Mouse (Mus musculus) gastrocnemius, adult 2 months (tissue): ENCODE data around the gene Klc1. TPM values are rescaled to one million over a fixed set of nuclear protein-coding genes. Genes with fewer than 3 reads are reported as not detected.

Experiments used
- DNase-seq: peaks from one replicate; pipeline ENCODE4 v3.0.0; 2022
- H3K27ac ChIP-seq: fragments of 200-600 bp; 2 replicates; pipeline ENCODE4 v1.8.1; 2022; ENCODE audit warnings: mild to moderate bottlenecking
- H3K4me3 ChIP-seq: fragments of 200-600 bp; 2 replicates; pipeline ENCODE4 v1.8.1; 2022; ENCODE audit warnings: mild to moderate bottlenecking, moderate library complexity
- CTCF ChIP-seq: fragments of 200-600 bp; IDR thresholded peaks from 2 replicates; pipeline ENCODE4 v1.8.1; 2022; ENCODE audit warnings: antibody characterized with exemption, mild to moderate bottlenecking, moderate library complexity
- intact Hi-C: fragments of 180-260 bp; cut with DNase I; formaldehyde crosslinking; loops from one replicate; pipeline ENCODE4 v1.15.1; 2025
- total RNA-seq, 2 experiments: library from RNA; stranded (reverse); gene quantifications; 2 replicates each; pipeline ENCODE4 v1.2.3; 2021

Gene Klc1
- total RNA-seq, 2 experiments from 2014 or later, result 61.5 to 75.9 TPM

- DNase-seq, result no peak
- no peak for TF ChIP-seq CTCF
- Histone ChIP-seq H3K27ac (peak overlapping the region; percentile 41), H3K4me3 (no peak overlapping the region)
- intact Hi-C loops, result no loop called here
These were observed 7.9 kb downstream of the Klc1 start for GRCm38 (mm10) chr12:111766313-111767236.

- intact Hi-C loops, result no loop called here
- Histone ChIP-seq H3K4me3 (no peak overlapping the region), H3K27ac (peak overlapping the region; percentile 43; the same call in 1 of the 2 replicates)
- DNase-seq, result no peak
- TF ChIP-seq CTCF, result no peak
These were observed 9.8 kb downstream of the Klc1 start for GRCm38 (mm10) chr12:111768322-111768928.

GRCm38 (mm10) chr12:111769306-111769705, 10.7 kb downstream of the Klc1 start:
- peak; percentile 75 for DNase-seq
- intact Hi-C loops, result no loop called here
- peak; percentile 43 for TF ChIP-seq CTCF

GRCm38 (mm10) chr12:111769816-111770577, 11.3 kb downstream of the Klc1 start:
- intact Hi-C loops, result no loop called here
- TF ChIP-seq CTCF, result no peak
- Histone ChIP-seq H3K27ac (peak overlapping the region; percentile 62), H3K4me3 (peak overlapping the region; percentile 9; the same call in 1 of the 2 replicates)
- DNase-seq, result no peak

More at GRCm38 (mm10) chr12:111769306-111769705, 10.7 kb downstream of the Klc1 start:
- peak overlapping the region; percentile 9; the same call in 1 of the 2 replicates for H3K4me3 ChIP-seq
- peak overlapping the region; percentile 62 for H3K27ac ChIP-seq

- intact Hi-C loops, result no loop called here
- no peak for TF ChIP-seq CTCF
- no peak for DNase-seq
- Histone ChIP-seq H3K4me3 (no peak overlapping the region), H3K27ac (peak overlapping the region; percentile 38; the same call in 1 of the 2 replicates)
These were observed 12.0 kb downstream of the Klc1 start for GRCm38 (mm10) chr12:111770651-111771050.

- no peak overlapping the region for H3K27ac ChIP-seq
- intact Hi-C loops, result no loop called here
- no peak for DNase-seq
- no peak overlapping the region for H3K4me3 ChIP-seq
- TF ChIP-seq CTCF, result no peak
These were observed 15.5 kb downstream of the Klc1 start for GRCm38 (mm10) chr12:111774156-111774555.

- intact Hi-C loops, result no loop called here
- Histone ChIP-seq H3K4me3 (no peak overlapping the region), H3K27ac (no peak overlapping the region)
- no peak for DNase-seq
- TF ChIP-seq CTCF, result no peak
These were observed 16.2 kb downstream of the Klc1 start for GRCm38 (mm10) chr12:111774845-111775244.

GRCm38 (mm10) chr12:111777919-111778318, 19.3 kb downstream of the Klc1 start:
- intact Hi-C loops, result no loop called here
- no peak for TF ChIP-seq CTCF

GRCm38 (mm10) chr12:111779544-111779943, 20.9 kb downstream of the Klc1 start:
- no peak overlapping the region for H3K27ac ChIP-seq
- intact Hi-C loops, result no loop called here
- no peak for DNase-seq
- TF ChIP-seq CTCF, result peak; percentile 40
- H3K4me3 ChIP-seq, result no peak overlapping the region

More at GRCm38 (mm10) chr12:111777919-111778318, 19.3 kb downstream of the Klc1 start:
- peak overlapping the region; percentile 59 for H3K27ac ChIP-seq
- no peak overlapping the region for H3K4me3 ChIP-seq
- DNase-seq, result no peak

- no peak overlapping the region for H3K27ac ChIP-seq
- intact Hi-C loops, result no loop called here
- TF ChIP-seq CTCF, result no peak
- DNase-seq, result no peak
- no peak overlapping the region for H3K4me3 ChIP-seq
These were observed 26.5 kb downstream of the Klc1 start for GRCm38 (mm10) chr12:111785174-111785573.

- TF ChIP-seq CTCF, result no peak
- Histone ChIP-seq H3K4me3 (no peak overlapping the region), H3K27ac (no peak overlapping the region)
- no peak for DNase-seq
- intact Hi-C loops, result no loop called here
These were observed 28.4 kb downstream of the Klc1 start for GRCm38 (mm10) chr12:111787015-111787414.

- Histone ChIP-seq H3K27ac (no peak overlapping the region), H3K4me3 (no peak overlapping the region)
- intact Hi-C loops, result loop anchor here (5.0 kb wide), 1 partner anchor 33 kb away; the partner anchor contains the start of gene Klc1
- no peak for TF ChIP-seq CTCF
- DNase-seq, result no peak
These were observed 31.4 kb downstream of the Klc1 start for GRCm38 (mm10) chr12:111790090-111790489.
